Mouse (Mus musculus) stomach, embryonic 14.5 days (tissue): ENCODE data around the gene Xxylt1. TPM values are rescaled to one million over a fixed set of nuclear protein-coding genes. Genes with fewer than 3 reads are reported as not detected.

Experiments
- ATAC-seq: fragments of 200-750 bp; cut with Nextera tagmentation; 2 replicates; pipeline ENCODE4 v1.8.0; 2017; ENCODE audit warnings: low read depth, moderate TSS enrichment; ENCODE audit not compliant: insufficient number of reproducible peaks, insufficient read depth, low FRiP score
- H3K27ac ChIP-seq: fragments of 300-500 bp; sonication (generic); 2 replicates; pipeline ENCODE4 v1.5.1; 2014; ENCODE audit warnings: mild to moderate bottlenecking, low read length, moderate library complexity, mixed read lengths
- H3K27me3 ChIP-seq: fragments of 300-500 bp; sonication (generic); 2 replicates; pipeline ENCODE4 v1.6.1; 2014; ENCODE audit warnings: low read length, control low read depth, mixed read lengths; ENCODE audit not compliant: control insufficient read depth, insufficient read depth
- H3K36me3 ChIP-seq: fragments of 300-500 bp; sonication (generic); 2 replicates; pipeline ENCODE4 v1.6.1; 2014; ENCODE audit warnings: mild to moderate bottlenecking, control low read depth, low read length, moderate library complexity, mixed read lengths; ENCODE audit not compliant: control insufficient read depth, insufficient read depth
- H3K4me1 ChIP-seq: fragments of 300-500 bp; sonication (generic); 2 replicates; pipeline ENCODE4 v1.6.1; 2014; ENCODE audit warnings: low read length, control low read depth, mixed read lengths; ENCODE audit not compliant: control insufficient read depth, insufficient read depth
- H3K4me2 ChIP-seq: fragments of 300-500 bp; sonication (generic); replicated peaks from 2 replicates; pipeline ENCODE4 v1.6.1; 2014; ENCODE audit warnings: low read depth, low read length, control low read depth
- H3K4me3 ChIP-seq: fragments of 300-500 bp; sonication (generic); 2 replicates; pipeline ENCODE4 v1.5.1; 2014; ENCODE audit warnings: low read depth, low read length, control low read depth
- H3K9ac ChIP-seq: fragments of 300-500 bp; sonication (generic); replicated peaks from 2 replicates; pipeline ENCODE4 v1.6.1; 2014; ENCODE audit warnings: low read depth, mild to moderate bottlenecking, control low read depth, low read length, moderate library complexity, mixed read lengths
- H3K9me3 ChIP-seq: fragments of 300-500 bp; sonication (generic); 2 replicates; pipeline ENCODE4 v1.6.1; 2016; ENCODE audit warnings: low read depth, low read length, control low read depth; ENCODE audit not compliant: control insufficient read depth
- WGBS: fragments of 180-500 bp; shearing (Covaris S2); extraction: QIAGEN DNeasy Blood & Tissue Kit; methylation state at CpG from one replicate; pipeline ENCODE4 v1.1.7; 2014; 5-methylcytosine and 5-hydroxymethylcytosine counted together
- polyA plus RNA-seq: library from polyadenylated mRNA; unstranded; fragments of >200 nt; fragmentation: Nextera tagmentation; extraction: Ambion mirVana; gene quantifications from 2 replicates; pipeline ENCODE4 v1.2.1, GENCODE M21; 2014

Gene Xxylt1
- polyA plus RNA-seq, 1 experiment from 2014 or later: 17.2 TPM

- H3K4me1 ChIP-seq: peaks cover 19% of the 10 kb centered on the region; the same call in 1 of the 2 replicates
- H3K36me3 ChIP-seq: no peaks in the 10 kb centered on the region
- H3K9ac ChIP-seq: no peak overlapping the region
- no peak for ATAC-seq
- no peaks in the 10 kb centered on the region for H3K27me3 ChIP-seq
- 81% methylated on average over 14 of the region's 14 CpGs for WGBS
- H3K4me3 ChIP-seq: no peak overlapping the region
- no peak overlapping the region for H3K27ac ChIP-seq
- no peak overlapping the region for H3K4me2 ChIP-seq
- no peaks in the 10 kb centered on the region for H3K9me3 ChIP-seq
These were observed 11.7 kb downstream of the Xxylt1 start for GRCm38 (mm10) chr16:31069211-31070166.

- no peak overlapping the region for H3K4me2 ChIP-seq
- H3K36me3 ChIP-seq: no peaks in the 10 kb centered on the region
- WGBS: 84% methylated on average over 7 of the region's 7 CpGs
- no peak overlapping the region for H3K27ac ChIP-seq
- H3K4me3 ChIP-seq: no peak overlapping the region
- no peak overlapping the region for H3K9ac ChIP-seq
- peaks cover 19% of the 10 kb centered on the region; the same call in 1 of the 2 replicates for H3K4me1 ChIP-seq
- no peaks in the 10 kb centered on the region for H3K9me3 ChIP-seq
- H3K27me3 ChIP-seq: no peaks in the 10 kb centered on the region
- no peak for ATAC-seq
These were observed 13.0 kb downstream of the Xxylt1 start for GRCm38 (mm10) chr16:31068280-31068679.

- no peak for ATAC-seq
- 53% methylated on average over 15 of the region's 15 CpGs for WGBS
- Histone ChIP-seq H3K4me2 (no peak overlapping the region), H3K9me3 (no peaks in the 10 kb centered on the region), H3K9ac (no peak overlapping the region), H3K27ac (peak overlapping the region; percentile 55; the same call in 1 of the 2 replicates), H3K27me3 (no peaks in the 10 kb centered on the region), H3K4me3 (no peak overlapping the region), H3K4me1 (peaks cover 19% of the 10 kb centered on the region; the same call in 1 of the 2 replicates), H3K36me3 (no peaks in the 10 kb centered on the region)
These were observed 14.7 kb downstream of the Xxylt1 start for GRCm38 (mm10) chr16:31066344-31067098.

- Histone ChIP-seq H3K36me3 (no peaks in the 10 kb centered on the region), H3K27ac (no peak overlapping the region), H3K9me3 (no peaks in the 10 kb centered on the region), H3K27me3 (no peaks in the 10 kb centered on the region), H3K4me1 (peaks cover 10% of the 10 kb centered on the region; the same call in 1 of the 2 replicates), H3K4me3 (no peak overlapping the region), H3K4me2 (no peak overlapping the region), H3K9ac (no peak overlapping the region)
- no peak for ATAC-seq
- WGBS: 90% methylated on average over 6 of the region's 6 CpGs
These were observed 16.4 kb downstream of the Xxylt1 start for GRCm38 (mm10) chr16:31064782-31065181.

GRCm38 (mm10) chr16:31062918-31063317, 18.3 kb downstream of the Xxylt1 start:
- Histone ChIP-seq H3K36me3 (no peaks in the 10 kb centered on the region), H3K9ac (no peak overlapping the region), H3K9me3 (no peaks in the 10 kb centered on the region), H3K27me3 (no peaks in the 10 kb centered on the region), H3K27ac (no peak overlapping the region), H3K4me3 (no peak overlapping the region), H3K4me2 (no peak overlapping the region), H3K4me1 (peaks cover 15% of the 10 kb centered on the region; the same call in 1 of the 2 replicates)
- ATAC-seq: no peak
- WGBS: 63% methylated on average over 3 of the region's 3 CpGs

- WGBS: 78% methylated on average over 11 of the region's 11 CpGs
- Histone ChIP-seq H3K9me3 (no peaks in the 10 kb centered on the region), H3K4me1 (peaks cover 5% of the 10 kb centered on the region; the same call in 1 of the 2 replicates), H3K4me3 (no peak overlapping the region), H3K27me3 (no peaks in the 10 kb centered on the region), H3K9ac (no peak overlapping the region), H3K36me3 (no peaks in the 10 kb centered on the region), H3K4me2 (no peak overlapping the region), H3K27ac (no peak overlapping the region)
- ATAC-seq: no peak
These were observed 19.9 kb downstream of the Xxylt1 start for GRCm38 (mm10) chr16:31061246-31061880.

- ATAC-seq: no peak
- no peak overlapping the region for H3K27ac ChIP-seq
- H3K9me3 ChIP-seq: no peaks in the 10 kb centered on the region
- no peaks in the 10 kb centered on the region for H3K36me3 ChIP-seq
- no peak overlapping the region for H3K4me2 ChIP-seq
- H3K9ac ChIP-seq: no peak overlapping the region
- no peak overlapping the region for H3K4me3 ChIP-seq
- no peaks in the 10 kb centered on the region for H3K27me3 ChIP-seq
- WGBS: 95% methylated on average over 13 of the region's 13 CpGs
- 0 out of 2 replicates have a peak, but pooled peaks cover 5% of the 10 kb centered on the region for H3K4me1 ChIP-seq
These were observed 20.5 kb downstream of the Xxylt1 start for GRCm38 (mm10) chr16:31060714-31061113.

- H3K9ac ChIP-seq: no peak overlapping the region
- H3K27ac ChIP-seq: no peak overlapping the region
- H3K27me3 ChIP-seq: no peaks in the 10 kb centered on the region
- no peaks in the 10 kb centered on the region for H3K36me3 ChIP-seq
- no peak for ATAC-seq
- no peaks in the 10 kb centered on the region for H3K9me3 ChIP-seq
- H3K4me3 ChIP-seq: no peak overlapping the region
- 0 out of 2 replicates have a peak, but pooled peaks cover 5% of the 10 kb centered on the region for H3K4me1 ChIP-seq
- WGBS: 95% methylated on average over 3 of the region's 3 CpGs
- H3K4me2 ChIP-seq: no peak overlapping the region
These were observed 21.0 kb downstream of the Xxylt1 start for GRCm38 (mm10) chr16:31060226-31060625.
